Mouse (Mus musculus) kidney, adult 2 months (tissue): ENCODE results near the gene Hlf. TPM values are rescaled to one million over a fixed set of nuclear protein-coding genes. Genes with fewer than 3 reads are reported as not detected.

Source experiments
- DNase-seq: peaks from one replicate; pipeline ENCODE4 v3.0.0; 2021
- H3K27ac ChIP-seq: fragments of 200-500 bp; 2 replicates; pipeline ENCODE4 v1.5.1; 2012; ENCODE audit warnings: low read depth, low read length, control low read depth, inconsistent platforms; ENCODE audit not compliant: insufficient read depth
- H3K27me3 ChIP-seq: fragments of 200-500 bp; replicated peaks from 2 replicates; pipeline ENCODE4 v1.6.1; 2012; ENCODE audit warnings: mild to moderate bottlenecking, moderate library complexity, low read length, inconsistent platforms; ENCODE audit not compliant: control insufficient read depth, insufficient read depth
- H3K36me3 ChIP-seq: fragments of 200-500 bp; 2 replicates; pipeline ENCODE4 v1.6.1; 2012; ENCODE audit warnings: mild to moderate bottlenecking, moderate library complexity, low read length, inconsistent platforms; ENCODE audit not compliant: control insufficient read depth, insufficient read depth
- H3K4me1 ChIP-seq: fragments of 200-500 bp; 2 replicates; pipeline ENCODE4 v1.6.1; 2011; ENCODE audit warnings: low read length; ENCODE audit not compliant: control insufficient read depth, insufficient read depth
- H3K4me3 ChIP-seq: fragments of 200-500 bp; 2 replicates; pipeline ENCODE4 v1.5.1; 2011; ENCODE audit warnings: mild to moderate bottlenecking, low read depth, low read length, control low read depth; ENCODE audit not compliant: insufficient read depth
- CTCF ChIP-seq: fragments of 200-500 bp; conservative IDR thresholded peaks from 2 replicates; pipeline ENCODE4 v1.5.1; 2011; ENCODE audit warnings: low read depth, mild to moderate bottlenecking, control low read depth, low read length, moderate library complexity, mixed read lengths; ENCODE audit not compliant: insufficient read depth, insufficient read length
- POLR2A ChIP-seq: fragments of 200-500 bp; IDR thresholded peaks from one replicate; pipeline ENCODE4 v1.6.1; 2011; ENCODE audit warnings: low read depth, low read length, control low read depth
- WGBS: fragments of 180-500 bp; shearing (Covaris S2); methylation state at CpG from one replicate; pipeline ENCODE4 v1.1.7; 2018; 5-methylcytosine and 5-hydroxymethylcytosine counted together
- polyA plus RNA-seq: library from polyadenylated mRNA; depleted of rRNA; stranded (reverse); fragments of >200 nt; gene quantifications from 2 replicates; pipeline ENCODE4 v1.2.3, GENCODE M21; 2012; rRNA removed

Hlf gene
- polyA plus RNA-seq = 36.5 and 39.7 TPM in 2 replicates

DNA sequence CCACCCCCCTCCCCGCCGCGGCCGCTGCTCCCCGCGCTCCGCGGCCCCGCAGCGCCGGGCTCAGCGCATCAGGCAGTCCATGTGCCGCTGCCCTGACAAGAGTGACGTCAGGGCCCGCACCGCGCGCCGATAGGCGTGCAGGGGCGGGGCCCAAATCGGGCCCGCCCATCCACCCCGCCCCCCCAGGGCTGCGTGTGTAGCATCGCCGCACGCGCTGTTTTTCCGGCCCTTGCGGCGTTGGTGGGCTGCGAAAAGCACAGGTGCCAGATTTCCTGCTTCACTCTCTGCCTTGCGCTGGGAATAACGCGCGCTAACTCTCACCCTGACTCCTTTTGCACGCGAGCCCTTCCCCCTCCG is at the start of gene Hlf:
Gene Hlf (minus strand): TSS at position 79 of the 357 bp plus-strand sequence.
- WGBS = 1% methylated on average over 40 of the region's 40 CpGs
- no peaks in the 10 kb centered on the region; the same call in 1 of the 2 replicates for H3K4me1 ChIP-seq
- peak; percentile 95 for DNase-seq
- H3K36me3 ChIP-seq = peaks cover 2% of the 10 kb centered on the region; the same call in 1 of the 2 replicates
- no peaks in the 10 kb centered on the region for H3K27me3 ChIP-seq
- H3K4me3 ChIP-seq = peak within 1 kb of the TSS; percentile 88
- peak within 1 kb of the TSS; percentile 44; the same call in 1 of the 2 replicates for H3K27ac ChIP-seq
- no peak for TF ChIP-seq POLR2A
- TF ChIP-seq CTCF = no peak

DNA sequence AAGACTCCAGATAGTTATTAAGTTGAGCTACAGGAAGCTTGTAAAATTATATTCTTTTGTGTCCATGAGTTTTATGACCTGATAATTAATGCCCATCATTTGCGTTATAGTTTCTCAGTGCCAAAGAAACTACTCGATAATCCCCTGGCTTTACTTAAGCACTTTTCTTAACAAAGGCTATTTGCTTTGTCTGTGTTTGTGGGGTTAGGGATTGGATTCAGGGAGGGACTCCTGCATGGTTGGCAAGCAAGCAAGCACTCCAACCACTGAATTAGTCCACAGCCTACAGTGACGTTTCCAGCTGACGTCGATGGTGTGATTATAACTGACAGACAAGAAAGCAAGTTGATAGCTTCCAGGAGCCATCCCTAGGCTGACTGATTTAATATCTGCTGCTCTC is 48.1 kb upstream of the Hlf start:
- no peak for DNase-seq
- 69% methylated on average over 5 of the region's 5 CpGs for WGBS

DNA sequence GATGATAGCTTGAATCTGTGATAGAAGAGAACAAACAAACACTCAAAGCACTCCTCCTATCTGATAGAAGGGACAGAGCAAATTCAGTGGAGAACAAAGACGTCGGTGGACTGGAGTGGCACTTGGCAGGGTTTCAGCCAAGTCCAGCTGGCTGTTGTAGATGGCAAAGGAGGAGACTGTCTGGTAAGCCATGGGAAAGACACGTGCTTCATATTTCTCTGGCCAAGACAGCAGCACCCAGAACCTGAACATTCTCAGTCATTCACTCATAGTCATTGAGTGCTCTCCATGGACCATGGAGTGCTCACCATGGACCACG is 34.5 kb upstream of the Hlf start:
- DNase-seq = no peak
- H3K36me3 ChIP-seq = no peaks in the 10 kb centered on the region
- H3K27me3 ChIP-seq = no peaks in the 10 kb centered on the region; the same call in 1 of the 2 replicates
- TF ChIP-seq POLR2A (no peak), CTCF (no peak)
- H3K27ac ChIP-seq = no peak overlapping the region
- H3K4me1 ChIP-seq = no peaks in the 10 kb centered on the region
- H3K4me3 ChIP-seq = no peak overlapping the region
- WGBS = 72% methylated on average over 4 of the region's 4 CpGs

More for the DNA sequence above, 48.1 kb upstream of the Hlf start:
- no peak for TF ChIP-seq CTCF
- no peak for TF ChIP-seq POLR2A
- H3K4me3 ChIP-seq = no peak overlapping the region
- no peak overlapping the region for H3K27ac ChIP-seq
- H3K36me3 ChIP-seq = no peaks in the 10 kb centered on the region
- H3K27me3 ChIP-seq = no peaks in the 10 kb centered on the region
- H3K4me1 ChIP-seq = no peaks in the 10 kb centered on the region

DNA sequence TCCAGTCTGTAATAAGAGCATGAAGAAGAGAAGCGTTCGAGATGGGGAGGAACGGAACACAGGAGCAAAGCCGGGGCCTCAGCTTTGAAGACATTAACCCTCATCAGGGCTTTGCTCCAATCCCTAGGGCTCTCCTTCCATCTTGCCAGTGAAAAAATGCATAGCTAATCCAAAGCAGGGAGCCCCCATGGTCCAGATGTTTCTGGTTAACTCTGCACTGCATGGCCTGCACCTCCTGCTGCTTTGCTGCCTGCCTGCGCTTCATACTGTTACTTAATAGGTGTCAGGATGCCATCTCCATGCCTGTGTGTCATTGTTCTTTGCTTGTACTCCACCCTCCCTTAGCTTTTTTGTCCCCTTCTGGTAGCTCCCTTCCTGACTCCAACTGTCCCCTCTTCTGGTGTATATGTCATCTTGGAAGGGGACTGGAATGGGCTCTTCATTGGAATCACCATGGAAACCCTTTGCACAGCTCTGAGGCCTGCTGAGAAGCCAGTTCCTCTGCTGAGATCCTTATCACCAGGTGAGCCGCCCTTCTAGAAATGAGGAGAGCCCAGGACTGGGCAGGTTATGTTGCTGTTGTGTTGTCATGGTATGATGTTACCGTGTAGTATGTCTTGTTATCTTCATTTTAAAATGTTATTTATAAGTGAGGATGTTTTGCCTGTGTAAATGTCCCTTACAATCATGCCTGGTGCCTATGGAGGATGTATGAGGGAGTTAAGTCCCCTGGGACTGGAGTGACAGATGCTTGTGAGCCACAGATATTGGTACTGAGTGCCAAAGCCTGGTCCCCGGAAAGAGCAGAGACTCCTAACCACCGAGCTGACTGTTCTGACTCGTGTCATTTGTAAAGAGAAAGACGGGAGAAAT is 33.9 kb upstream of the Hlf start:
- no peak for DNase-seq
- Histone ChIP-seq H3K36me3 (no peaks in the 10 kb centered on the region), H3K27me3 (no peaks in the 10 kb centered on the region; the same call in 1 of the 2 replicates), H3K27ac (no peak overlapping the region), H3K4me3 (no peak overlapping the region), H3K4me1 (no peaks in the 10 kb centered on the region)
- TF ChIP-seq CTCF (no peak), POLR2A (no peak)
- 88% methylated on average over 11 of the region's 11 CpGs for WGBS

DNA sequence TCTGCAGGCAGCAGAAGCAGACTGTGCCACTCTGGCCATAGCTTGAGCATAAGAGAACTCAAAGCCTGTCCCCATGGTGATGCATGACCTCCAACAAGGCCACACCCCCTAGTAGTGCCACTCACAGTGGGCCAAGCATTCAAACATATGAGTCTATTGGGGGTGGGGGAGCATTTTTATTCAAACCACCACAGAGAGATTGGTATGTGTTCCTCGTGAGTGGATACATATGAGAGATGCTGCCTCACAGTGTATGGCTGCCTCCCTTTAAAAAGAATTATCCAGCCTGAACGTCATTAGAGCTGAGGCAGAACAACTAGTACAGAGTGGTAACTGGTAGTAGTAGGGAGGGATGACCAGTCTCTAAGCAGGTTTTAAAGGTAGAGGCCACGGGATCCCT is 33.2 kb upstream of the Hlf start:
- Histone ChIP-seq H3K4me3 (no peak overlapping the region), H3K27me3 (no peaks in the 10 kb centered on the region; the same call in 1 of the 2 replicates), H3K27ac (no peak overlapping the region), H3K4me1 (no peaks in the 10 kb centered on the region), H3K36me3 (no peaks in the 10 kb centered on the region)
- no peak for DNase-seq
- no peak for TF ChIP-seq POLR2A
- no peak for TF ChIP-seq CTCF
- 72% methylated on average over 3 of the region's 3 CpGs for WGBS

DNA sequence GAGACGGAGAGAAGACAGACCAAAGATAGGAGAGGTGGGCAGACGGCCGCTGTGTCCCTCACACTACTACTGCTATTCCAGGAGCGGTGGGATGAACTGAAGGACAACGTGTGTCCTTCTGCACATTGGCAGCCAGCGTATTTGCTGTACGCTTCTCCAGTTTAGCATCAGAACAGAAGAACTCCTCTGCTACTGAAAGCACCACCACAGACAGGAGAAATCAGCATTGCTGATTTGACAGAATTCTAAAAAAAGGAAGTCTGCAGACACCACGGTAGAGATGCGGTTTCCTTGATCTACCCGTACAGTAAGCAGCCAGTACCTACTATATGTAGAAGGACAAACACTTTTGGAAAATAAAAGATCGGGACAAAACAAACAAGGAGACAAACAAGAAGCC is 29.0 kb upstream of the Hlf start:
- Histone ChIP-seq H3K4me3 (no peak overlapping the region), H3K4me1 (peaks cover 3% of the 10 kb centered on the region; the same call in 1 of the 2 replicates), H3K27me3 (no peaks in the 10 kb centered on the region), H3K36me3 (no peaks in the 10 kb centered on the region), H3K27ac (no peak overlapping the region)
- no peak for DNase-seq
- 88% methylated on average over 11 of the region's 11 CpGs for WGBS
- TF ChIP-seq CTCF = no peak
- no peak for TF ChIP-seq POLR2A

DNA sequence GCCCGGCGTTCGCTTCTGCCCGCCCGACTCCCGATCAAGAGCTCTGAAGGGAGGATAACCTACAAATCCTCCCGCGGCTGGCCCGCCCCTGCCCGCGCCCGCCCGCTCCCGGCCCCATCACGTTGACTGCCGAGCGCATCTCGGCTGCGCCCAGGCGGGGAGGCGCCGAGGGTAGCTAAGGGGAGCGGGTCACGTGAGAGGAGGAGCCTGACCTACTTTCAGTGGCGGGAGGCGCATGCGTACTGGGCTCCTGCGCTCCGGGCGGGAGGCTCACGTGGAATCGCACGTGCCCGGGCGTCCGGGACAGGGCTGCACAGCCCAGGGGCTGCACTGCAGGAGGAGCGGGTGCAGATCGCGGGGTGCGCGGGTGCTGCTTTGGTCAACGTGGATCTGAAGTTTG is 27.2 kb upstream of the Hlf start:
- peak overlapping the region; percentile 48 for H3K4me3 ChIP-seq
- peak; percentile 99 for DNase-seq
- no peaks in the 10 kb centered on the region for H3K36me3 ChIP-seq
- H3K27ac ChIP-seq = peak overlapping the region; percentile 14; the same call in 1 of the 2 replicates
- TF ChIP-seq CTCF (no peak), POLR2A (no peak)
- peaks cover 3% of the 10 kb centered on the region; the same call in 1 of the 2 replicates for H3K4me1 ChIP-seq
- WGBS = under 1% methylated on average over 42 of the region's 42 CpGs
- no peaks in the 10 kb centered on the region for H3K27me3 ChIP-seq
